Mouse (Mus musculus): Measurements from ENCODE around the gene 4930558K02Rik. TPM values are rescaled to one million over a fixed set of nuclear protein-coding genes. Genes with fewer than 3 reads are reported as not detected.

4930558K02Rik gene
- polyA plus RNA-seq, 1 experiment from 2014 or later, result not detected

- H3K36me3 ChIP-seq, result no peaks in the 10 kb centered on the region
- no peak overlapping the region for H3K4me3 ChIP-seq
- WGBS, result 64% methylated on average over 4 of the region's 4 CpGs
- H3K27me3 ChIP-seq (ENCODE audit: low read depth, poor library complexity, severe bottlenecking), result no peaks in the 10 kb centered on the region
- peak overlapping the region; percentile 61 for H3K27ac ChIP-seq (replicated peaks)
- H3K9me3 ChIP-seq (replicated peaks), result no peaks in the 10 kb centered on the region
- H3K4me1 ChIP-seq, result peaks cover 34% of the 10 kb centered on the region
- DNase-seq (ENCODE audit: low spot score), result no peak
Observed at GRCm38 (mm10) chr1:162008208-162008607, 28.8 kb upstream of the 4930558K02Rik start.

- DNase-seq (ENCODE audit: low spot score), result no peak
- no peak overlapping the region for H3K27ac ChIP-seq (replicated peaks)
- H3K36me3 ChIP-seq, result no peaks in the 10 kb centered on the region
- no peaks in the 10 kb centered on the region for H3K27me3 ChIP-seq (ENCODE audit: low read depth, poor library complexity, severe bottlenecking)
- WGBS, result 94% methylated on average over 9 of the region's 9 CpGs
- no peaks in the 10 kb centered on the region for H3K9me3 ChIP-seq (replicated peaks)
- H3K4me1 ChIP-seq, result peaks cover 33% of the 10 kb centered on the region
- H3K4me3 ChIP-seq, result no peak overlapping the region
Observed at GRCm38 (mm10) chr1:162006109-162006508, 26.7 kb upstream of the 4930558K02Rik start.

GRCm38 (mm10) chr1:162004821-162005770 lies 25.7 kb upstream of the 4930558K02Rik start:
- DNase-seq (ENCODE audit: low spot score), result no peak
- 62% methylated on average over 23 of the region's 23 CpGs for WGBS
- Histone ChIP-seq H3K27me3 (ENCODE audit: low read depth, poor library complexity, severe bottlenecking) (no peaks in the 10 kb centered on the region), H3K9me3 (replicated peaks) (no peaks in the 10 kb centered on the region), H3K4me1 (peaks cover 39% of the 10 kb centered on the region), H3K36me3 (no peaks in the 10 kb centered on the region), H3K4me3 (no peak overlapping the region), H3K27ac (replicated peaks) (peak overlapping the region; percentile 69)

- H3K27me3 ChIP-seq (ENCODE audit: low read depth, poor library complexity, severe bottlenecking), result no peaks in the 10 kb centered on the region
- no peaks in the 10 kb centered on the region for H3K36me3 ChIP-seq
- peaks cover 46% of the 10 kb centered on the region for H3K4me1 ChIP-seq
- H3K9me3 ChIP-seq (replicated peaks), result no peaks in the 10 kb centered on the region
- no peak overlapping the region for H3K4me3 ChIP-seq
- peak overlapping the region; percentile 69 for H3K27ac ChIP-seq (replicated peaks)
- 70% methylated on average over 7 of the region's 7 CpGs for WGBS
- no peak for DNase-seq (ENCODE audit: low spot score)
Observed at GRCm38 (mm10) chr1:162004518-162004780, 25.0 kb upstream of the 4930558K02Rik start.

GRCm38 (mm10) chr1:162003729-162004517 lies 24.5 kb upstream of the 4930558K02Rik start:
- H3K9me3 ChIP-seq (replicated peaks), result no peaks in the 10 kb centered on the region
- H3K27me3 ChIP-seq (ENCODE audit: low read depth, poor library complexity, severe bottlenecking), result no peaks in the 10 kb centered on the region
- H3K27ac ChIP-seq (replicated peaks), result no peak overlapping the region
- H3K4me1 ChIP-seq, result peaks cover 46% of the 10 kb centered on the region
- no peak for DNase-seq (ENCODE audit: low spot score)
- no peaks in the 10 kb centered on the region for H3K36me3 ChIP-seq
- no peak overlapping the region for H3K4me3 ChIP-seq
- WGBS, result 79% methylated on average over 14 of the region's 14 CpGs

GRCm38 (mm10) chr1:162001328-162001727 lies 21.9 kb upstream of the 4930558K02Rik start:
- H3K36me3 ChIP-seq, result no peaks in the 10 kb centered on the region
- no peak for DNase-seq (ENCODE audit: low spot score)
- 84% methylated on average over 8 of the region's 8 CpGs for WGBS
- no peak overlapping the region for H3K4me3 ChIP-seq
- no peaks in the 10 kb centered on the region for H3K9me3 ChIP-seq (replicated peaks)
- H3K27ac ChIP-seq (replicated peaks), result no peak overlapping the region
- H3K27me3 ChIP-seq (ENCODE audit: low read depth, poor library complexity, severe bottlenecking), result no peaks in the 10 kb centered on the region
- peaks cover 38% of the 10 kb centered on the region for H3K4me1 ChIP-seq

- Histone ChIP-seq H3K9me3 (replicated peaks) (no peaks in the 10 kb centered on the region), H3K27me3 (ENCODE audit: low read depth, poor library complexity, severe bottlenecking) (no peaks in the 10 kb centered on the region), H3K36me3 (no peaks in the 10 kb centered on the region), H3K4me1 (peaks cover 33% of the 10 kb centered on the region), H3K27ac (replicated peaks) (peak overlapping the region; percentile 85), H3K4me3 (peak overlapping the region; percentile 27; the same call in 1 of the 2 replicates)
- WGBS, result 8% methylated on average over 4 of the region's 4 CpGs
- DNase-seq (ENCODE audit: low spot score), result peak; percentile 53
Observed at GRCm38 (mm10) chr1:161999882-162000371, 20.5 kb upstream of the 4930558K02Rik start.

GRCm38 (mm10) chr1:161999338-161999737 lies 19.9 kb upstream of the 4930558K02Rik start:
- H3K27me3 ChIP-seq (ENCODE audit: low read depth, poor library complexity, severe bottlenecking), result no peaks in the 10 kb centered on the region
- no peak overlapping the region for H3K4me3 ChIP-seq
- WGBS, result 50% methylated on average over 5 of the region's 5 CpGs
- peak overlapping the region; percentile 85 for H3K27ac ChIP-seq (replicated peaks)
- H3K36me3 ChIP-seq, result no peaks in the 10 kb centered on the region
- H3K9me3 ChIP-seq (replicated peaks), result no peaks in the 10 kb centered on the region
- DNase-seq (ENCODE audit: low spot score), result no peak
- H3K4me1 ChIP-seq, result peaks cover 27% of the 10 kb centered on the region

GRCm38 (mm10) chr1:161998781-161999180 lies 19.3 kb upstream of the 4930558K02Rik start:
- H3K36me3 ChIP-seq, result no peaks in the 10 kb centered on the region
- H3K4me1 ChIP-seq, result peaks cover 21% of the 10 kb centered on the region
- H3K27me3 ChIP-seq (ENCODE audit: low read depth, poor library complexity, severe bottlenecking), result no peaks in the 10 kb centered on the region
- no peak overlapping the region for H3K27ac ChIP-seq (replicated peaks)
- no peak for DNase-seq (ENCODE audit: low spot score)
- 83% methylated on average over 4 of the region's 4 CpGs for WGBS
- H3K9me3 ChIP-seq (replicated peaks), result no peaks in the 10 kb centered on the region
- no peak overlapping the region for H3K4me3 ChIP-seq

GRCm38 (mm10) chr1:161992389-161992788 lies 13.0 kb upstream of the 4930558K02Rik start:
- no peak overlapping the region for H3K27ac ChIP-seq (replicated peaks)
- H3K4me3 ChIP-seq, result no peak overlapping the region
- no peaks in the 10 kb centered on the region for H3K9me3 ChIP-seq (replicated peaks)
- no peaks in the 10 kb centered on the region for H3K27me3 ChIP-seq (ENCODE audit: low read depth, poor library complexity, severe bottlenecking)
- WGBS, result 96% methylated on average over 7 of the region's 7 CpGs
- no peaks in the 10 kb centered on the region for H3K4me1 ChIP-seq
- no peak for DNase-seq (ENCODE audit: low spot score)
- no peaks in the 10 kb centered on the region for H3K36me3 ChIP-seq

- Histone ChIP-seq H3K4me3 (no peak overlapping the region), H3K9me3 (replicated peaks) (no peaks in the 10 kb centered on the region), H3K27me3 (ENCODE audit: low read depth, poor library complexity, severe bottlenecking) (no peaks in the 10 kb centered on the region), H3K36me3 (no peaks in the 10 kb centered on the region), H3K27ac (replicated peaks) (no peak overlapping the region), H3K4me1 (no peaks in the 10 kb centered on the region)
- DNase-seq (ENCODE audit: low spot score), result no peak
- 96% methylated on average over 11 of the region's 11 CpGs for WGBS
Observed at GRCm38 (mm10) chr1:161991846-161992245, 12.4 kb upstream of the 4930558K02Rik start.

GRCm38 (mm10) chr1:161990684-161991578 lies 11.5 kb upstream of the 4930558K02Rik start:
- no peak overlapping the region for H3K4me3 ChIP-seq
- no peak for DNase-seq (ENCODE audit: low spot score)
- no peaks in the 10 kb centered on the region for H3K4me1 ChIP-seq
- H3K9me3 ChIP-seq (replicated peaks), result no peaks in the 10 kb centered on the region
- H3K36me3 ChIP-seq, result no peaks in the 10 kb centered on the region
- H3K27me3 ChIP-seq (ENCODE audit: low read depth, poor library complexity, severe bottlenecking), result no peaks in the 10 kb centered on the region
- WGBS, result 80% methylated on average over 10 of the region's 10 CpGs
- no peak overlapping the region for H3K27ac ChIP-seq (replicated peaks)

All from midbrain, embryonic 10.5 days (tissue).